Mouse (Mus musculus) midbrain, embryonic 10.5 days (tissue): ENCODE measurements around the gene Psme2. TPM values are rescaled to one million over a fixed set of nuclear protein-coding genes. Genes with fewer than 3 reads are reported as not detected.

Source experiments
- DNase-seq: peaks from one replicate; pipeline ENCODE4 v3.0.0-alpha.2; 2017; ENCODE audit warnings: low spot score
- H3K27ac ChIP-seq: fragments of 300-500 bp; sonication (generic); replicated peaks from 2 replicates; pipeline ENCODE4 v1.5.1; 2016; ENCODE audit warnings: mild to moderate bottlenecking
- H3K27me3 ChIP-seq: fragments of 300-500 bp; sonication (generic); 2 replicates; pipeline ENCODE4 v1.6.1; 2016; ENCODE audit warnings: low read depth, mild to moderate bottlenecking; ENCODE audit not compliant: poor library complexity, severe bottlenecking
- H3K36me3 ChIP-seq: fragments of 300-500 bp; sonication (generic); 2 replicates; pipeline ENCODE4 v1.6.1; 2016; ENCODE audit warnings: mild to moderate bottlenecking, moderate library complexity
- H3K4me1 ChIP-seq: fragments of 300-500 bp; sonication (generic); 2 replicates; pipeline ENCODE4 v1.6.1; 2016
- H3K4me3 ChIP-seq: fragments of 300-500 bp; sonication (generic); 2 replicates; pipeline ENCODE4 v1.5.1; 2016; ENCODE audit warnings: mild to moderate bottlenecking, moderate library complexity
- H3K9me3 ChIP-seq: fragments of 300-500 bp; sonication (generic); replicated peaks from 2 replicates; pipeline ENCODE4 v1.6.1; 2016; ENCODE audit warnings: mild to moderate bottlenecking
- WGBS: fragments of 180-500 bp; shearing (Covaris S2); methylation state at CpG from one replicate; pipeline ENCODE4 v1.1.7; 2016; 5-methylcytosine and 5-hydroxymethylcytosine counted together
- polyA plus RNA-seq: library from polyadenylated mRNA; unstranded; fragments of >200 nt; fragmentation: Nextera tagmentation; extraction: Ambion mirVana; gene quantifications from 2 replicates; pipeline ENCODE4 v1.2.1, GENCODE M21; 2016

The Psme2 gene
- polyA plus RNA-seq = 171 and 184 TPM in 2 replicates

- Histone ChIP-seq H3K4me1 (peaks cover 37% of the 10 kb centered on the region), H3K36me3 (peaks cover 50% of the 10 kb centered on the region), H3K4me3 (peak within 1 kb of the TSS; percentile 95), H3K27ac (peak within 1 kb of the TSS; percentile 93), H3K27me3 (no peaks in the 10 kb centered on the region), H3K9me3 (no peaks in the 10 kb centered on the region)
- WGBS = 2% methylated on average over 22 of the region's 22 CpGs
- peak; percentile 92 for DNase-seq
These were observed at the start of gene Psme2 for GRCm38 (mm10) chr14:55590748-55591330. Gene Psme2 (minus strand): TSS chr14:55591113.

- Histone ChIP-seq H3K27ac (no peak within 1 kb of the TSS), H3K27me3 (no peaks in the 10 kb centered on the region), H3K4me3 (no peak within 1 kb of the TSS), H3K9me3 (no peaks in the 10 kb centered on the region), H3K36me3 (peaks cover 73% of the 10 kb centered on the region), H3K4me1 (peaks cover 32% of the 10 kb centered on the region)
- 96% methylated on average over 9 of the region's 9 CpGs for WGBS
- no peak for DNase-seq
These were observed 46.9 kb upstream of the Psme2 start, which contains the start of gene Gm49378 for GRCm38 (mm10) chr14:55637795-55638194. Gene Gm49378 (minus strand): TSS chr14:55637895.

GRCm38 (mm10) chr14:55635523-55636007, 44.7 kb upstream of the Psme2 start, which contains the start of gene Ipo4:
Gene Ipo4 (minus strand): TSS chr14:55635957.
- DNase-seq = peak; percentile 92
- H3K36me3 ChIP-seq = peaks cover 83% of the 10 kb centered on the region
- peaks cover 21% of the 10 kb centered on the region for H3K4me1 ChIP-seq
- peak within 1 kb of the TSS; percentile 80 for H3K4me3 ChIP-seq
- peak within 1 kb of the TSS; percentile 86 for H3K27ac ChIP-seq
- H3K27me3 ChIP-seq = no peaks in the 10 kb centered on the region
- WGBS = 4% methylated on average over 33 of the region's 33 CpGs
- H3K9me3 ChIP-seq = no peaks in the 10 kb centered on the region

GRCm38 (mm10) chr14:55634874-55635522, 44.1 kb upstream of the Psme2 start:
- Histone ChIP-seq H3K4me3 (peak overlapping the region; percentile 80), H3K27me3 (no peaks in the 10 kb centered on the region), H3K9me3 (no peaks in the 10 kb centered on the region), H3K4me1 (peaks cover 21% of the 10 kb centered on the region), H3K27ac (peak overlapping the region; percentile 86), H3K36me3 (peaks cover 83% of the 10 kb centered on the region)
- no peak for DNase-seq
- whole genome bisulfite sequencing = 6% methylated on average over 23 of the region's 23 CpGs

- no peak overlapping the region for H3K27ac ChIP-seq
- DNase-seq = no peak
- H3K27me3 ChIP-seq = no peaks in the 10 kb centered on the region
- peaks cover 100% of the 10 kb centered on the region for H3K36me3 ChIP-seq
- H3K9me3 ChIP-seq = no peaks in the 10 kb centered on the region
- H3K4me1 ChIP-seq = peaks cover 5% of the 10 kb centered on the region
- no peak overlapping the region for H3K4me3 ChIP-seq
- 67% methylated on average over 5 of the region's 5 CpGs for WGBS
These were observed 38.4 kb upstream of the Psme2 start for GRCm38 (mm10) chr14:55629312-55629711.

- 95% methylated on average over 27 of the region's 27 CpGs for WGBS
- H3K27ac ChIP-seq = no peak overlapping the region
- no peak overlapping the region for H3K4me3 ChIP-seq
- no peaks in the 10 kb centered on the region for H3K9me3 ChIP-seq
- no peaks in the 10 kb centered on the region for H3K4me1 ChIP-seq
- DNase-seq = no peak
- peaks cover 97% of the 10 kb centered on the region for H3K36me3 ChIP-seq
- no peaks in the 10 kb centered on the region for H3K27me3 ChIP-seq
These were observed 37.3 kb upstream of the Psme2 start for GRCm38 (mm10) chr14:55628077-55628827.

GRCm38 (mm10) chr14:55618486-55619195, 27.7 kb upstream of the Psme2 start:
- 60% methylated on average over 22 of the region's 22 CpGs for WGBS
- no peak overlapping the region; the same call in 1 of the 2 replicates for H3K27ac ChIP-seq
- H3K27me3 ChIP-seq = peaks cover 6% of the 10 kb centered on the region
- H3K4me1 ChIP-seq = peaks cover 18% of the 10 kb centered on the region
- DNase-seq = no peak
- H3K36me3 ChIP-seq = 0 out of 2 replicates have a peak, but pooled peaks cover under 1% of the 10 kb centered on the region
- H3K9me3 ChIP-seq = no peaks in the 10 kb centered on the region
- H3K4me3 ChIP-seq = peak overlapping the region; percentile 38

- peak within 1 kb of the TSS; percentile 38 for H3K4me3 ChIP-seq
- no peaks in the 10 kb centered on the region for H3K36me3 ChIP-seq
- WGBS = 18% methylated on average over 21 of the region's 21 CpGs
- H3K4me1 ChIP-seq = peaks cover 18% of the 10 kb centered on the region
- H3K27me3 ChIP-seq = peaks cover 6% of the 10 kb centered on the region
- H3K9me3 ChIP-seq = no peaks in the 10 kb centered on the region
- peak; percentile 43 for DNase-seq
- H3K27ac ChIP-seq = no peak within 1 kb of the TSS; the same call in 1 of the 2 replicates
These were observed 26.9 kb upstream of the Psme2 start, which contains the start of gene Rec8 for GRCm38 (mm10) chr14:55617822-55618221. Gene Rec8 (plus strand): TSS chr14:55618037.

- peaks cover 6% of the 10 kb centered on the region for H3K27me3 ChIP-seq
- H3K36me3 ChIP-seq = no peaks in the 10 kb centered on the region
- H3K4me3 ChIP-seq = no peak overlapping the region
- peaks cover 18% of the 10 kb centered on the region for H3K4me1 ChIP-seq
- no peak for DNase-seq
- no peak overlapping the region for H3K27ac ChIP-seq
- WGBS = 92% methylated on average over 2 of the region's 2 CpGs
- no peaks in the 10 kb centered on the region for H3K9me3 ChIP-seq
These were observed 25.9 kb upstream of the Psme2 start for GRCm38 (mm10) chr14:55616844-55617243.

- 38% methylated on average over 2 of the region's 2 CpGs for WGBS
These were observed 25.0 kb upstream of the Psme2 start for GRCm38 (mm10) chr14:55615876-55616275.

GRCm38 (mm10) chr14:55614565-55615178, 23.8 kb upstream of the Psme2 start:
- Histone ChIP-seq H3K4me1 (peaks cover 18% of the 10 kb centered on the region), H3K27ac (no peak overlapping the region), H3K4me3 (no peak overlapping the region), H3K36me3 (peaks cover 3% of the 10 kb centered on the region), H3K9me3 (no peaks in the 10 kb centered on the region), H3K27me3 (peaks cover 6% of the 10 kb centered on the region)
- WGBS = 85% methylated on average over 7 of the region's 7 CpGs
- no peak for DNase-seq

More at GRCm38 (mm10) chr14:55615876-55616275, 25.0 kb upstream of the Psme2 start:
- no peaks in the 10 kb centered on the region for H3K36me3 ChIP-seq
- H3K9me3 ChIP-seq = no peaks in the 10 kb centered on the region
- DNase-seq = no peak
- no peak overlapping the region for H3K27ac ChIP-seq
- H3K27me3 ChIP-seq = peaks cover 6% of the 10 kb centered on the region
- H3K4me3 ChIP-seq = no peak overlapping the region
- peaks cover 18% of the 10 kb centered on the region for H3K4me1 ChIP-seq

GRCm38 (mm10) chr14:55613346-55613745, 22.4 kb upstream of the Psme2 start:
- Histone ChIP-seq H3K27me3 (peaks cover 1% of the 10 kb centered on the region), H3K4me3 (no peak overlapping the region), H3K4me1 (peaks cover 12% of the 10 kb centered on the region), H3K36me3 (peaks cover 16% of the 10 kb centered on the region), H3K9me3 (no peaks in the 10 kb centered on the region), H3K27ac (no peak overlapping the region)
- WGBS = 76% methylated on average over 6 of the region's 6 CpGs
- DNase-seq = no peak
